Mouse (Mus musculus) spleen, postnatal 10 days (tissue): ENCODE data around the gene Ngp.

ENCODE experiments used
- DNase-seq, 2 experiments: peaks; one replicate each; pipeline ENCODE4 v3.0.0; 2021 to 2022; ENCODE audit warnings: low spot score in 2 of 2

Gene Ngp

DNA sequence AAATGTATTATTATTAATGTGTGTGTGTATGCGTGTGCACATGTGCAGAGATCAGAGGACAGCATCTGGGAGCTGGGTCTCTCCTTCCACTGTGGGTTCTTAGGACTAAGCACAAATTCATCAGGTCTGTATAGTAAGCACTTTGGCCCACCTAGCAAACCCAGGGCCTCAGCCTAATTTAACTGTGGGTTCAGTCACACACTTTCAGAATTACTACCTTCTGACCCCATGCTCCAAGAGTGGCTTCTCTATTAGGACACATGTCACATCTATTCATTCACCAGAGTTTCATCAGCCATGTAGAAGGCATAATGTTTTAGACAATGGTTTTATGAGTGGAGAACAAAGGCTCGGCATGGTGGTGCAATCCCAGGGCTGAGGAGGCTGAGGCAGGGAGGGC is 13.5 kb downstream of the Ngp start:
- no peak for DNase-seq

DNA sequence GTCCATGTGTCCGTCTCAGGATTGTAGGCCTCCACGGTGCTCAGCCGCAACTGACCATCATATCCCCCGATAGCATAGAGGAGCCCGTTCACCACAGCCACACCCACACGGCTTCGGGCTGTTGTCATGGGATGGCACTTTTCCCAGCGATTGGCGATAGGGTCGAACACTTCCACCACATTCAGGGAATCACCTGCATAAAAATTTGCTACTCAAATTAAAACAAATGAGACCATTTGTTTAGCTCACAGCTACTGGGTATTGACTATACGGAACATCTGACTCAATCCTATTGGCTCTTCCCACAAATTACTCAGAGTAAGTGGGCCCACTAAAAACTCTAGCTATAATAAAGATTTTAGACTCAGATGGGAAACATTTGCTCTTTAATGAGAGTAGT is 16.5 kb downstream of the Ngp start:
- DNase-seq = no peak

- DNase-seq = no peak
Measured at GRCm38 (mm10) chr9:110440049-110440448, 20.5 kb downstream of the Ngp start.

- DNase-seq = no peak
Measured at GRCm38 (mm10) chr9:110440559-110440958, 21.0 kb downstream of the Ngp start.

GRCm38 (mm10) chr9:110448356-110448755 is 28.8 kb downstream of the Ngp start:
- DNase-seq = no peak

DNA sequence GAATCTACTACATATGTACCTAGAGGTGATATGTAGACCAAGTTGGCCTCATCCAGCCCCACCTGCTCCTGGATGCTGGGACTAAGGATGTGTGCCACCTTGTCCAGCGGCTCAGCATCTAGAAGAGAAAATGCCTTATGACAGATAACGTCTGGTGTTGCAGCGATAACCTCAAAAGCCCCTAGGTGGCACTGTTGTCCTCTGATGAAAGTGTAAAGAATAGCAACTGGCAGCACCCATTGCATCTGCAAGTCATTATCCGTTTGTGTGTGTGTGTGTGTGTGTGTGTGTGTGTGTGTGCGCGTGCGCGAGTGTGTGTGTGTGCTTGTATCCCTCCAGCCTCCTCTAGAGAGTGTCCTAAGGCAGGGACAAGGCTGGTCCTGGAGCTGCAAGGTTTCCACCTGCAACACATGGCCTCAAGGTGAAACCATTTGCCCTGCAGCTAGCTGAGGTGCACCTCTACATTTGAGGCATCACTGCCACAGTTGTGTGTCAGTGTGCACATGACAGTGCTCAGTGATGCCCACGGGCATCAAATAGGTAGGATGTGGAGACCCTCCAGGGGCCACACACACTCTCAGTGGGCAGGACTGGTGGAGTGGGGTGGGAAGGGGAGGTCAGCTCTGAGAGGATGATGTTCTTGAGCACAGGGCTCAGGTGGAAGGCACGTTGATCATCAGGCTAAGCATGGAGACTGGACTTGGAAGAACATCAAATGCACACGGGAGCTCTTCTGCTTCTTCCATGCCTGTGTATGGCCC is 29.5 kb downstream of the Ngp start:
- peak; percentile 41 to 80 for DNase-seq

DNA sequence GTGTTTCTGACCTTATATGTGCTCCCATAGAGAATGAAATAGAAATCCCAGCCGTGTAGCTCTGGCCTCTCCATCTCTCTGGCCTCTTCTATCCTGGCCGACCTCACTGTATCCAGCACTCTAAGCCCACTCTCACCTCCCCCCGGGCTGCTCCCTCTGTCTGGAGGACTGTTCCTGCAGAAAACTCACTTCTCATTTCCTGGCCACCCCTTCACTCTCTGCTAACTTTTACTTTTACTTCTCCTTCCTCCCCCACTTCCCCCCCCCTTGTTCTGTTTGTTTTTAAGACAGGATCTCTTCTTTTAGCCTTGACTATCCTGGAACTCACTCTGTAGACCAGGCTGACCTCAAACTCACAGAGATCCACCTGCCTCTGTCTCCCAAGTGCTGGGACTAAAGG is 33.0 kb downstream of the Ngp start:
- no peak for DNase-seq

DNA sequence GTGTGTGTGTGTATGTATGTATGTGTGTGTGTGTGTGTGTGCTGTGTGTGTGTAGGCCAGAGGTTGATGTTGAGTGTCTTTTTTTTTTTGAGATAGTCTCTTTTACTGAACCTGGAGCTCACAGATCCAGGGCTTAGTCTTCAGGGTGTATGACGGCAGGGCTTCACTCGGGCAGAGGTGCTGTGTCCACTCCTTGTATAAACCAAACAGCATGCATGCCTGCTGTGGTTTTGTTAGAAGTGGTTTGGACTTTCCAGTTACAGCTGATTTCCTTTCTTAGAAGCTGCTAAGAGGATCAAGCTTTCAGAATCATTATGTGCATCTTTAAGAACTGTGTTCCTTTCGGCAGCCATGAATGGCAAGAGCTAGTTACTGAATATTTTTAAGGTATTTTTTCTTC is 38.4 kb downstream of the Ngp start:
- DNase-seq = no peak

- peak in 1 of 2 experiments; percentile 37 for DNase-seq
Measured at GRCm38 (mm10) chr9:110459145-110459727, 39.7 kb downstream of the Ngp start.

- no peak for DNase-seq
Measured at GRCm38 (mm10) chr9:110460884-110461815, 41.6 kb downstream of the Ngp start.

- DNase-seq = no peak
Measured at GRCm38 (mm10) chr9:110462321-110462720, 42.8 kb downstream of the Ngp start.

DNA sequence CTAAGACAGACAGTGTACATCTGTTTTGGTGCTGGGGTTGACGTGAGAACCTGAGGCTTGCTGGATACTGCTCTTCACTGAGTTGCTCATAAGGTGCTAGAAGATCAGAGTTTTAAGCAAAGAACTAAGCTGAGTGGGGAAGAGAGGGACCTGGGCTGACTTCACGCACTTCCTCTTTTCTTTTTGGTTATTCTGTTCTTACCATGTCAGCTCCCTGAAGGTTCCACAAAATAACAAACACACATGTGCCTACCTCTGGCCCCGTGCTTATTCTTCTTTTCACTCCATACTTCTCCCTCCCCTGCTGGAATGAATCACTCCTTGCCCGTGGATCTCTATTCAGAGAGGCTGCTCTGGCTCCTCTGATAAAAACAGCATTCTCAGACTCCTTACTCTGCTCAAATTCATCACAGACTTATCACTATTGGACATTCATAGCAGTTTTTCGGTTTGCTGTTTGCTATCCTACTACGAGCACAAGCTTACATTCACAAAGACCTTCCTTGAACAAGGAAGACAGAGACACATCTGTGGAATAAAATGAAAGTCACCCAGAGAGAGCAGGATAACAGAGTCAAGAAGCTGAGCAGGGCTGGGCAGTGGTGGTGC is 44.5 kb downstream of the Ngp start:
- DNase-seq = no peak

- no peak for DNase-seq
Measured at GRCm38 (mm10) chr9:110465336-110465735, 45.8 kb downstream of the Ngp start.

DNA sequence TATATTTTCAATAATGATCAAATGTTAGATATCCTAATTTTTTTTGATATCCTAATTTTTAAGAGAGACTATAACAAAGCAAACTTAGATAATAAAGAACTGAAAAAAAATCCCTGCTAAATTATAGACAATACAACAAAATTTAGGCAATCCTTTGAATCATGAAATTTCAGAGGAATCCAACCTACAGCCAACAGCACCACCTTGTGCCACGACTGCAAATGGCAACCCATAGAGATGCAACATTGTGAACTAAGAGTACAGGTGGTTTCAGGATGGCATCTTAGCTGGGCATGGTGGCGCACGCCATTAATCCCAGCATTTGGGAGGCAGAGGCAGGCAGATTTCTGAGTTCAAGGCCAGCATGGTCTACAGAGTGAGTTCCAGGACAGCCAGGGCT is 46.6 kb downstream of the Ngp start:
- peak; percentile 34 to 72 for DNase-seq
